Mouse (Mus musculus) cerebellum, postnatal 36 days (tissue): ENCODE data around the gene Maml3.

ENCODE experiments used
- DNase-seq, 2 experiments: peaks; one replicate each; pipeline ENCODE4 v3.0.0; 2021 to 2022; ENCODE audit warnings: mixed read lengths in 2 of 2

Gene Maml3

DNA sequence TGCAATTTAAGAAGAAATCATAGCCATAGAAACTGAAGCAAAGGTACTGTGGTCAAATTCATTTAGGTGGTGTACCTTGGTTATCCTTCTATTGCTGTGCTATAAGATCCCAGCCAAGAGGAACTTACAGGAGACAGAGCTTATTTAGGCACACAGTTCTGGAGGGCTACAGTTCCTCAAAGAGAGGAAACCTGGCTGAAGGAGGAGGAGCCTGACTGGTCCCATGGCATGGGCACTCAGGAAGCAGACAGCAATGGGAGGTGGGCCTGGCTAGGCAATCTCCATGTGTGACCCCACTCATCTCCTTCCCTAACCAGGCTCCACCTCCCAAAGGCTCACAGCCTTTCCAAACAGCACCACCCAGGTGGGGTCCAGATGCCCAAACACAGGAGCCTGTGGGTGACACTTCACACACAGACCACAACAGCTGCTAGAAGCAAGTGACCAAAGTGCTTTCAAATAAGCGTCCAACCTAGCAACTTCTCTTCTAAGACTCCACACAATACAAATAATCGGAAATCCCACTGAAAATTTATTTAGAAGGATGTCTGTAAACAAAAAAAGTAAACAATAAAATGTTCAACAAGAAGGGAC lies 328.8 kb downstream of the Maml3 start:
- no peak for DNase-seq

DNA sequence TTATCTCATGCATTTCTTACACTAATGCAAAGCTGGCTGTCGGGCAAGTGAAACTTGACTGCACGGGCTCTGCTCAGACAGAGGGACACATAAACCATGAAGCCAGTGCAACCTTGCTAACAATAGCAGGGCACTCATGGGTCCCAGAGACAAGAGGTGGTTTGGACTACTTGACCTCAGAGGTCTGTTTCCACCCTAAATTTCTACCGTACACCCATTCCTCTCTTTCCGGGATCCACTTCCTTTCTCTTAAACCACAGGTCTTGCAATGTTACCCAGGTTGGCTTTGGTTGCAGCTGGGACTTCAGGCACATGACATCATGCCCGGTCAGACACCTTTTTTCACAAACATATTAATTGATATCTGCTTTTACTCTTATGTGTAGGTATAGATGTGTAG lies 331.3 kb downstream of the Maml3 start:
- DNase-seq: no peak

DNA sequence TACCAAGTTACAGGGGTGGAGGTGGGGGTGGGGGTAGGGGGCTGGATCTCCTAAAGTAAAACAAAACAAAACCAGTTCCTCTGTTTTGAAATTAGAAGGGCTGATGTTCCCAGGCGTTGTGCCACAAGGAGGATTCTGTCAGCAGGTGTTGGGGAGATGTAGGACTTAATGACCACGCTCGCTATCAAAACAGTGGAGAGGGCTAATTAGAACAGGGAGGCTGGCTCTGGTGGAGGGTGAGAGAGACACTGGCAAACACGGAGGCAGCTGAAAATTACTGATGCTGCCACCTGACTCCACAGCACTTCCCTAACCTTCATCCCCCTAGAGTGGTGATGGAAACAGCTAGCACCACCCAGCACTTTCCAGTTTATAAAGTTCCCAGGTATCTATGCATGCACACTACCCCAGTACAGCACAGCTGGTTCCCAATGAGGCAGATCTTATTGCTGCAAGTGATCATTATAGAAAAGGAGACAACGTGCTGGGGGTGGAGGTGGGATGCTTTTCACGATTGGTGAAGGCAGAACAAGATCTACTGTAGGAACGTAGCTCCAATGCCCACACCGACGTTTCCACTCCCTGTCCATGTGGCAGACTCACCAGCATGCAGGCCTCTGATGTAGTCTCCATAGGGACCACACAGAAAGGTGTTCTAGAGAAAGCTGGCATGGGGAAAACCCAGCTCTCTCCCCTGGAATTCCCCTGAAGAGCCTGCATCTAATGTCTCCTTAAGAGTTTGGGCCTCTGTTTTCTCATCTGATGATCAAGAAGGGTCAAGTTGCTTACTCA lies 332.8 kb downstream of the Maml3 start:
- DNase-seq: no peak

DNA sequence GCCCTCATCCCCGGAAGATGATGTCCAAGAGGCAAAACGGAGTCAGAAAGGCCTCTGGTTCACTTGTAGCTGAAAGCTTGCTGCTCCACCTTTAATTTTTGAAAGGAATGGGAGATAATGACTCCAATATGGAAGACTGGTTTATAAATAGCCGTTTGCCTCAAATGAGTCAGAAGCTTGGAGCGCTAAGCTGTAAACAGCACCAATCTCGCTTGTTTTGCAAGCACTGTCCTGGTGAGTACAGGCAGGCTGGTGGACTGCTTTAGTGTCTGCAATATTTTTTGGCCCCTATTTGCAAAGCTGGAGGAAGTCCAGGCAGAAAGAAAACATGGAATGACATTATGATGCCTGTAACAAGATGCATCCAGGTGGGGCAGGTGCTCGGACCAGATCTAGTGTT lies 335.7 kb downstream of the Maml3 start:
- DNase-seq: peak in 1 of 2 experiments; percentile 40

DNA sequence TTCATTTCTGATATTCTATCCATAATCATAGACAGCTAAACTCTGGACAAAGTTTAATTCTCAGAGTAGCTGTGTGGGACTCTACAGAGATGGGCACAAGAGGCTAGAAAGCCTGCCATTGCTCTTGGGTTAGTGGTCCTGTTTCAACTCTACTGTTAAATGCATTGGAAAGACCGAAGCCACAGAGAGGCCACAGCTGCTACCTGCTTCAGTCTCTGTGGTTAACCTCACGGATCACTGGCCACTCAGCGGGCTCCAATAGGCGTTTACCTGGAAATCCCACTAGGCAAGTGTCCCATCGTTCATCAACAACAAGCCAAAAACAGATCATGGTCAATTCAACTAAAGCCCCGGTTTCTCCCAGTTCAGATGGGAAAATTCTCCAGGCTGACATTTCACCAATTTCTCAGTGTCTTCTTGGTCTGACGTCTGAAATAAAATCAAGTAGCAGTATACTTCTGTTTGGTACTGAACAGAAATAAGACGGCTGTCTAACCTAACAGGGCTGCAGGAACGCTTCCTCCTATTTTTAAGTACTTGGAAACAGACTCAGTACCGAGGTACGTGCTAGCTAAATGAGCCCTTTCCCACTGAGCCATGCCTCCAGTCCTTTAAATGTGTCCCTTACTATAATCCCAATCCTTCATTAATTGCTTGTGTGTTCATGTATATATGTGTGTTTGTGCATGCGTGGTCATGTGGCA lies 339.5 kb downstream of the Maml3 start:
- DNase-seq: no peak

DNA sequence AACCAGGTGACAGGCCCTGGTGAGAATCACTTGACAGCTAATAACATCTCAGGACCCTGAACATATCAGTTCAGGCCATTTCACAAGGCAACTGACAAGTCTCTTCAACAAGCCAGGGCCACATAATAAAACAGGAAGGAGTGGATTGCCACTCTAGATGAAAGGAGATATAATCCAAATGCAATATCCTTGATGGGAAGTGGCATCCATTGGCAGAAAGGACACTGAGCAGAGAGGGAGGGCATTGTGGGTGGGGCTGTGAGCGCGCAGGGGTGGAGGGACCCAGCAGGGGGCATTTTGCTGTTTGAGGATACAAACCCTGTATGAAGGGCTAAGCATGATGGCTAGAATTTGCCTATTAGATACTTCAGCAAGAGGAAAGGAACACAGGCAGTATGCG lies 340.7 kb downstream of the Maml3 start:
- DNase-seq: no peak

DNA sequence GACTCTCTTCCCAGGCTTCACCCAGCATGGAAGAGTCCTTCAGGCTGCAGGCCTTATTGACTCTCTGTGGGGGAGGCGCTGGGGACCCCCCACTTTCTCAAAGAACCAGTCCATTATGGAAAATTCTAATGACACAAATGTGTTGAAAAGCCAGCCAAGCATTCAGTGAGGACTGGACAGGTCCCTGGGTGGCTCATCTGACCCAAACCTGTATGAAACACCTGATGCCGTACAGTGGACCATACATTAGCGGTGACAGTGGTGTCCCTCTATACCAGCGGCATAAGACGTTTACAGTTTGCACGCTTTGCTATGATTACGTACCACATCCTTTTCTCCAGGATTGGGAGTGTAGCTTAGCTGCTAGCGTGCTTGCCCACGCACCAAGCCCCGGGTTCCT lies 342.0 kb downstream of the Maml3 start:
- no peak for DNase-seq

DNA sequence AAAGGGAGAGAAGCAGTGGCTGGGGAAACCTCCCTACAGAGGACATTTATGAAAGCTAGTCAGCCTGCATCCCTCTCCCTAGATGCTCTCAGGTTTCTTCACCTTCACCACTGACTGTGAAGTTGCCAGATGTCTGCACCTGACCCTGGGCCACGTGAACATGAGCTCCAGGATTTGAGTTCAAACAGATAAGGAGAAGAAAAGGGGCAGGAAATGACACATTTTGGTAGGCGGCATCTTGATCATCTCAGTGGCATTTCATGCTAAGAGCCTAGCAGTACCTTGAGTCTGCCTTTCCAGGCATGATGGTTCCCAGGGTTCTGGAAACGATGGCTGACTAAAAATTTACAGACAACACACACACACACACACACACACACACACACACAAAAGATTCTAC lies 345.3 kb downstream of the Maml3 start:
- no peak for DNase-seq

DNA sequence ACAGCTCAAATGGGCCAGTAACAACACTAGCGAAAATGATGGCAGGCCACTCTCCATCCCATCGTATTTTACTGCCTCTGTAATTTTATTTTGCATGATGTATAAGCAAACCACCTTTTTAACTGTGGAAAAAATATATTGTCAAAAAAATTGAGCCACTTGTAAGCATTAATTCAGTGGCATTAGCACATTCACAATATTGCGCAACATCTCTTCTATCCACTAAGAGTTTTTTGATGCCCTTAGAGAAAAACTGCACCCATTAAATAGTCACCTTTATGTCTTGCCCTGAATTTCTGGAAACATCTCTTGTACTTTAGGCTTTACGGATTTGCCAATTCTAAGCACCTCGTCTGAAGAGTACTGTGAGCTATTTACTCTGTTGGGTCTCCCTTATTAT lies 347.8 kb downstream of the Maml3 start:
- DNase-seq: no peak

DNA sequence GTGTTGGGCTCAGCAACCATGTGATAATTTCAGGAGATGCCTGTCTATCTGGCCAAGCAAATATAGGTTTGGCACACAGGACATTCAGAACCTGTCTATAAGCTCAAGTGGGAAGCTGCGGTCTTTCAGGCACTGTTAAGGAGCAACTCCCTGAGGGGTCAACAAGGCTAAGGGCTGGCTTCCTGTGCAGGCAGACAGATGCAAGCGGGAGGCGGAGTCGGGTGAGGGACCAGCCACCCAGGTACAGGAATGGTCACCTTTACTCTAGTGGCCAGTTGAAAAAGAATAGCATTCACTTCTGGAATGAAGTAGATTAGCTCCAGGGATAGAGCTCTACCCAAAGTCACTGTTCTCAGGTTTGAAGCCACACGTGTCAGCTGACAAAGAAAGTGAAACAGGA lies 348.6 kb downstream of the Maml3 start:
- DNase-seq: no peak

DNA sequence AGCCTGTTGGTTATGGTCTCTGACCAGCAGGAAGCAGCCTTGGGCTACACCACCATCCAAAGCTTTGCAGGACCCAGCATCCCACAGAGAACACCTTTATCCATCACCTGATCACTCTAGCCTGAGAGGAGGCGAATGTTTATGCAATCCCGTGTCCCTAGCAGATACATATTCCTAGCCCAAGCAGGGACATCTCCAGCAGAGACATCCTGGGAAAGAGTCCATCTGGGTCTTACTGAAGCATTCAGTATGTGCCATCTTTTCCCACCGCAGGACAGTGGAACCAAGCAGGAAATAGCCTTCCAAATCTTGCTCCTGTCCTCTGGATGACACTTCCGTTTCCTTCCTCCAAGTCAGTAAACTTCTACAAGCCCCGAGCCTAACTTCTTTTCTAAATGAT lies 351.6 kb downstream of the Maml3 start:
- DNase-seq: no peak

DNA sequence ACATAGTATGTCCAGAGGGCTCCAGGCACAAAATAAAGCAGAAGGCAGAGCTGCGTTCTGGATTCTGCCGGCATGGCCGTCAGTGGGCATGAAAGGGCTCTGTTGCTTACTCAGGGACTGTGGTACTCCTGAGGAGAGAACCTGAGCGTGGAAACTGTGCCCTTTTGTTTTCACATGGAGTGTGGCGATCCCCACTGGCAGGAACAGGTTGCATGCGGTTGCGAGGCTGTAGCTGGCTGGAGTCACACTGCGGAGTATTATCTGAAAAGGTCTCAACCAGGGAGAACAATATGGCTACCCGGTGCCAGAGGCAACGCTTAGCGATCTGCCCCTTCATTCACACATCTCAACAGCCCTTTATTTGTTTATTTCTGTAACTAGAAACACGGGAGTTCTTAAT lies 353.4 kb downstream of the Maml3 start:
- peak; percentile 57 to 59 for DNase-seq

DNA sequence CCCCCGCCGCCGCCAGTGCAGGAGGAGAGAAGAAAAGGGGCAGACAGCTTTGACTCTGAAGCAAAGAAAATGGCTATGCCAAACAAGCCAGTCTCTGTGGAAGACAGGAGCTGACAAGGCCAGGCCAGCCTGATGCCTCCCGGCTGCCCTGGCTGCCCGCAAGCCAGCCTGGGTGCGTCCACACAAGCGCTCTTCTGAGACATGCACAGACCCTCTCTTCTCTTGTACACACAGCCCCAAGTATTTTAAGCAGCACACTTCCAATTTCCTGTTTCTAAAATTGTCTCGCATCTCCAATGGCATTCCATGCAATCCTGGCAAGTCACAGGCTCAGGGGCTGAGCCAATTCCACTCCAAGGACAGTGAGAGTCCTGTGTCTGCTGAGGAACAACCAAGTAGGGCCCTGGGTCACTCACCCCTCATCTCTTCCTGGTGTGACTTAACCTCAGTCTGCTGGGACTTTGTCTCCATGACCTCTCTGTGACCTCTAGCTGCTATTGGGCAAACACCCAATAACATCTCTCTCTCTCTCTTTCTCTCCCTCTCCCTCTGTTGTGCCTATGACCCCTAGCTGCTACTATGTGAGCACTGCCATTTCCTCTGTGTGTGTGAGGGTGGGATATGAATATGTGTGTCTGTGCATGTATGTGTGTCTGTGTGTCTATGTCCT lies 354.9 kb downstream of the Maml3 start:
- DNase-seq: no peak

DNA sequence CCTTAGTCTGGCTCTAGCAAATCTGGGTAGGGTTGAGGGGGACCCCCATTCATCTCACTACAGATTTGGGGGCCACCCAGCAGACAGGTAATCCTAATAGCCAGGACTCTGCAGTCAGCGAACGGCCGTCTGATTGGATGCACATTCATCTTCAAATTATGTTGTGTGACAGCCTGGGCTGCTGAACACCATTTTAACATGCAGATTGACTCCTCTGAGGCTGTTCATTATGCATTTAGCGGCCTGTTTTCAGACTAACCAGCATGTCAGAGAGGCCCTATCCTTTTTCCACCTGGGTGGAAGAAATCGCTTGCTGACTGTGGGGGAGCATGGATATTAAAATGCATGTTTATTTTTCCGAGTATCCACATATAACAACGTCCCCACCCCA lies 355.5 kb downstream of the Maml3 start:
- no peak for DNase-seq

DNA sequence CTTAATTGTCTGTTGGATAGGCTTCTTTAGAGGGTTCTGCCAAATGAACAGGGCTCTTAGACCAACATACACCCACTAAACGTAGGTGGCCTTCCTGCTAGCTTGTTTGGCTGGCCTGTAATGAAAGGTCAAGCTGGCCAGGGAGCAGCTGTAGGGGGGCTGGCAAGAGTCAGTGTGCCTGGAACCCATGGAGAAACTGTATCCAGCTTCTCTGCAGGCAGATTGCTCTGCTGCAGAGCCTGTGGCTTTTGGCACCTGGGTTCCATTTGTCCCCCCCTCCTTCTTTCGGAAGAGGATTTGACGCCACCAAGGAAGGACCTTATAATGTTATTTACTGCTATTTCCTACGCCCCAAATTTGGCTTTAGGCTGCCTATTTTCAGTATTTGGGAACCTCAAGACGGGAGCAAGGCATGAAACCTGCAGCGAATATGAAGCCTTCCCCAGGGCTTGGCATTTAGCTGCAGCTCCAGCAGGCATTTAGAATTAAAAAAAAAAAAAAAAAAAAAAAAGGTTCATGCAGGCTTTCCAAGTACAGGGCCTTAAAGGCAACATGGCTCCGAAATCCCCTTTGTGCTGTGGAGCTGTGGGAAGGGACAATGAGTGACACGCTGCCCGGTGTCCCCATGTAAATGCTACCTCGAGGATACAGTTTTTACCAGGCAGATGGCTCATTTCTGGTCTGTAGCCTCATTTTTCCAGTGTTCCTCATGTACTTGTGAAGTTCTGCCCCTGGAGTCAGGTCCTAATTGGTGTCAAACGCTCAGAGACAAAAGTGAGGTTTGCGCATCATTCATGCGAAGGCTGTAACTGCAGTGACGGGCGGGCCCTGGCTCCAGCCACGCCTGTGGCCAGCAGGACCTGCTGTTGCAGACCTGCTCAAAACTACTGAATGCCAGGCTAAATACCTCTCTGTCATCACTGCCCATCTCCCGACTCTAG lies 356.2 kb downstream of the Maml3 start:
- DNase-seq: peak; percentile 30 to 46

DNA sequence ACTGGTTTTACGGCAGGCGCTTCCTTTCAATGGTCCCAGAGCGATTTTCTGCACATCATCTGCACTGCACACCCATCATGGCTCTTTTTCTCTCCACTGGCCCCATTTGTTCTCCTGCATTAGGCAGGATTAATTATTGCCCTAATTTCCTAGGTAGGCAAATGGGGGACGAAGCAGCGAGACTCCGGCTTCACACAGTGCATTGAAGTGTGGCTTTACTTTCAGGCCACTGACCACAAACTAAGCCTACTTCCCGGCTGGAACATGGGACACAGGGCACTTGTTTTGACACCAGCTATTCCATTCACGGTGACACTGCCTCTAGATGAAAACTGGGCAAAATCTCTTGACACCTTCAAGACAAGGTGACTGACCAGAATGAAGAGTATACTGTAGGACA lies 358.1 kb downstream of the Maml3 start:
- DNase-seq: no peak

DNA sequence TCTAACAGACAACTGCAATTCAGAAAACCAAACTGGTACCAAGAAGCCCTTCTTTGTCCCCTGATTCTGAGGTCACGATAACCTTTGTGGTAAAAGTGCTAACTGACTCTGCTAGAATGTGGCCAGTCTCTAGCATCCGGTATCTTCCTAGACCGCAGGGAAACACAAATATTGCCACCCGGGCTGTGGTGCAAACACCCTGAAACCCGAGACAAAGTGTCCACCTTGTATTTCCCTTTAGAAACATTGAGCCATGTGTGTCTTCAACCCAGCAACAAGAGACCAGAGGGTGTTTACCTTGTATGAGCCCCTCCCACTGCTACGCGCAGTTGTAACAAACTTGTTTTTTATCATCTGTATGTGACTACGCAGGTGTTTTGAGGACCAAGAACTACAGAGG lies 359.7 kb downstream of the Maml3 start:
- no peak for DNase-seq

DNA sequence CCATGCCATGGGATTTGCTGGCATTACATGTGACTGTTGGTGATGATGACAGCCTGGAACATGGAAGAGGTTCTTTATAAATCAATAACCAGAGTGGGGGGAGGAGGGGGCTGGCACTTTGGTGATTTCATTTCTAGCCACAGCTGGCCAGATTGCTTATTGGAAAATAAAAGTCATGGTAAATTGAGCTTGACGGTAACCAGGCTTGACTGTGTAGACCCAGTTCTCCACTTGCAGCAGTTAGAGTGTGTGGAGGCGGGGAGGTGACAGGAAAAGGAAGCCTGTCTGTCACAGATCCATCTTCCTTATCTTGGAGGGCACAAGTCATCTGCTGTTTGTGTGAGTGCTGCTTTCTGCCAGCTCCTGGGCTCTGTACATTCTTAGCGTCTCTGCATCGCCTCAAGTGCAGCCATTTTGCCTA lies 360.5 kb downstream of the Maml3 start:
- no peak for DNase-seq

DNA sequence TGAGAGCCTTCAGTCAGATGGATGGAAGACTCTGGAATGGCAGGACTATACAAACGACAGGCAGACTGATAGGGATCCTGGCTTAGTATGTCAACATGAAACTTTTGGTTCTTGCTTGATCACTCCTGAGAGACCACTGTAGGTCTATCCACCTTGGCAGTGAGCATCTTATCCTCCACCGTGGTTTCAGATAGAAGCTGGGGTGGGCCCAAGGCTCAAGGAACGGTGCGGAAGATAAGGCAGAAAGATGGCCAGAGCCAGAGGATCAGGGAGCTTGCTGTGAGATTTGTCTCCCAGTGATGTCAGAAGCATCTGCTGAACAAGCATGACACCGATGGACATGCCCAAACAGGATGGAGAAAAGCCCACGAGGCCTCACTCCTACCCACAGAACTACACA lies 362.5 kb downstream of the Maml3 start:
- no peak for DNase-seq

DNA sequence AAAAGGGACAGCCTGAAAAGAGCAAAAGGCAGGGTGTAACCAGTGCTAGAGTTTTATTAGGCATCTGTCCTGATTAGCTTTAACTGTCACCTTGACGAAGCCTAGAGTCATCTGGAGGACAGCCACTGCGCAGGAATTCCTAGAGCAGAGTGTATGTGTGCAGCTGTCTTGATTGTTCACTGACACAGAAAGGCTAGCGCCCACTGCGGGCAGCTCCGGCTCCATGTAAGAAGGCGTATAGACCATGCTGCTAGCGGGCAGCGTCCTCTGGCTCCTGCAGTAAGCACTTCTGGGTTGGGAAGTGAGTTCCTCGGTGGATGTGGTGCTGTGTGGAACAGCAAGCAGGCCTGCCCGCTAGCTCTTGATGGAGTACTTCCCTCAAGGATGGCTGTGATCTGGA lies 363.1 kb downstream of the Maml3 start:
- no peak for DNase-seq

DNA sequence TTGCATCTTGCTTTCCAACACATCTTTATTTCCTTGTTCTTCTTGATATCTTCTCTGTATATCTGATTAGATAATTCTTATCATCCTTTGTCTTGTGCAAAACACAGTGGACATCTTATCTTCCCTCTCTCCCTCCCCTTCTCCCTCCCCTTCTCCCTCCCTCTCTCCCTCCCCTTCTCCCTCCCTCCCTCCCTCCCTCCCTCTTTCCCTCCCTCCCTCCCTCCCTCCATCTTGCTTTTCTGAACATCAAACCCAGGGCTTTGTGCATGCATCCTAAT lies 365.1 kb downstream of the Maml3 start:
- no peak for DNase-seq

DNA sequence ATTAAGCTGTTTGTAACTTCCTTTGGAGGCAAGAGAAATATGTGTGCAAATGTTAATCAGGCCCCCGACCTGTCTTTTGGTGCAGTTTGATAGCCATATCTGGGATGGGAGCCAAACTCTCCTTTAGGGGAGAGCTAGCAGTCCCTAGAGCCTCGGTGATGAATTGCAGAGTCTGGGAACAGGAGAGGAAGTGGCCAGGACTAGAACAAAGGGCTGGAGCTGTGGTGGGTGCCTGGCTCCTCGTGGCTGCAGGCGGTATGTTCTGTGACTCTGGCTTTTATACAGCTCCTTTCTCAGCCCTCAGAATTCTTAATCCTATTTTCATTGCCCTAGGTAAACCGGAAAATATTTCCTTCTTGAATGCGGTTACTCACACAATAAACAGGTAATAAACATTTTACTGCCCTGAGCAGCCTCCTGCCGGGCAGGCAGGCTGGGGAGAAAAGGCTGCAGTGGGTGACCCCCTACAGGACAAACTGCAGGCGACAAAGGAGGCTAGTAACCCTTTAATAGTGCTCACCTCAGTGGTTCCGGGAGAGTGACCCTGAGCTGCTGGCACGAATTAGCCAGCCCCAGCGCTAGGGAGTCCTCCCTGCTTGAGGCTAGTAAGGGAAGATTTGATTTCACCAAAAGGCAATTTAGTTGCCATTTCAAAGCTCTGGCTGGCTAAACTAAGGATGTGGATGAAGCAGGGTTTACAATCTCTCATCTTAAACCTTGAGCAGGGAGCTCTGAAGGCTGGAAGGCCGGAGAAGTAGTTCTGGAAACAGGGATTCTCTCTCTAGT lies 365.6 kb downstream of the Maml3 start:
- no peak for DNase-seq
